Mouse (Mus musculus): Measurements from ENCODE around the gene Nthl1.

The Nthl1 gene

DNA sequence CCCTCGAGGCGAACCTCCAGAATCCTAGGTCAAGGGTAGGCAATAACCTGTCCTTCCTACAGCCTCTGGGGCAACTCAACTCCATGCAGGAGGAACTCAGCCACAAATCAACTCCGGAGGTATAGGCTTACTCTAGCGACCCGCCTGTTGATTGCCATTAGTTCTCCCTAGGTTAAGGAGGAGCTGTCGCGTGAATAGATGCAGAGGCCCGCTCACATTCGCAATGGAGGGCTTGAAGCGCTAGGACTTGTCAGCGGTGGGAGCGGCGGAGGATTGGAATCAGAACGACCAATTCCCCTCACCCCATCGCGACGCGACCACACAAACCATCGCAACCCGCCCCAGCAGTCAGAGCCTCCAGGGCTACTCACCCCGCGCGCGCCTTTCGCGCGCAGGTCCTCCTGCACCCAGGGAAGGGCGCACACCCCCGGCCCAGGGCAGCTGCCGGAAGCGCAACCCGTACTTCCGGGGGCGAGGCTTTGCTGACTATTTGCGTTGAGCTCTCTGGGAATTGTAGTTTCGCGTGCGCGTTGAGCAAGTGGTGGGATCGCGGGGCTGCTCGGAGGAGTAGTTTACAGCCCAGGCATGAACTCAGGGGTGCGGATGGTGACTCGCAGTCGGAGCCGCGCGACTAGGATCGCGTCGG, at the start of gene Nthl1, which contains the start of gene Tsc2:
TSS of gene Nthl1 (plus strand) at position 514 of the 646 bp plus-strand sequence.
TSS of gene Tsc2 (minus strand) at position 464 of the 646 bp plus-strand sequence.
- peak; percentile 88 for DNase-seq (ENCODE audit: inconsistent ontology term)

DNA sequence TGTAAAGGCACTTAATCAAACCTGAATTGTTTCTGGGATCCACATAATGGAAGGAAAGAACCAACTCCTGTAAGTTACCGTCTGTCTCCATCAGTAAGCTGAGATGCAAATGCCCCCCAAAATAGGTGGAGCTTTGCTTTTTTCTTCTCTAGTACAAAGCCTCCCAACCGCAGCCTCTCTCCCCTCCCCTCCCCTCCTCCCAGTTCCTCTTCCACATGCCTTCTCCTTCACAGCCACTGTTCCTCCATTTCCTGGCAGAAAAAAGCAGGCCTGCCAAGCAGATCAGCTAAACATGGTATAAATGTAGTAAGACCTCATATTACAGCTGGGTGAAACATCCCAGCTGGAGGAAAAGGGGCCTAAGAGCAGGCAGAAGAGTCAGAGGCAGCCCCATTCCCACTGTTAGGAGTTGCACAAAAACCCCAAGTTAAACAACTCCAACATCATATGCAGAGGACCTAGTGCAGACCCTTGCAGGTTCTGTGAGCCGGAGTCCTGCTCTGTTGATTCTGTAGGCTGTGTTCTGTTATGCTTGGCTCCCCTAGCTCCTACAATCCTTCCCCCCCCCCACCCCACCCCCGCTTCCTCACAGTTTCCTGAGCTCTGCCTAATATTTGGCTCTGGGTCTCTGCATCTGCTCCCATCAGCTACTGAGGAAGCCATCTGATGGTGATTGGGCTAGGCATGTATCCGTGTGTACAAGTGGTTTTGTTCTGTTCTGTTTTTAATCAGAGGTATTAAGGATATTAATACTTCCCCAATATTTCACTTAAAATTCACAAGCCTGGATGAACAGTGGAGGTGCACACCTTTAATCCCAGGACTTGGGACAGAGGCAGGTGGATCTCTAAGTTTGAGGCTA, 48.6 kb upstream of the Nthl1 start:
- DNase-seq (ENCODE audit: inconsistent ontology term) = peak; percentile 9

DNA sequence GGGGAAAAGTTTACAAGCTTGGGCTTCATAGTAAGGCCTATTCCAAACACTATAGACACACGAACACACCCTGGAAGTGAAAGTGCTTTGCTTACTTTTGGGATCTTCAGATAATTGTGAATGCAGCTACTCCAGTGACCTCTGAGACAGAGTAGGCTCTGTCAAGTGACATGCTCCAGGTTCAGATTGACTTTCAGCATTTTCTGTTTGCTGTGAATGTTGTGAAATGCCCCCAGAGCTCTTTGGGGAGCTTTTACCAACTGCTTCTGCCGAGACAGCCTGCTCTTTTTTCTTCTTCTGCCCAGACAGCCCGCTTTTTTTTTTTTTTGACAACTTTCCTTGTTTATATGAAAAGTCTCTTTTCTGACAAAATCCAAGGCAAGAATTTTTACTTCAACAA, 48.0 kb upstream of the Nthl1 start:
- DNase-seq (ENCODE audit: inconsistent ontology term) = no peak

DNA sequence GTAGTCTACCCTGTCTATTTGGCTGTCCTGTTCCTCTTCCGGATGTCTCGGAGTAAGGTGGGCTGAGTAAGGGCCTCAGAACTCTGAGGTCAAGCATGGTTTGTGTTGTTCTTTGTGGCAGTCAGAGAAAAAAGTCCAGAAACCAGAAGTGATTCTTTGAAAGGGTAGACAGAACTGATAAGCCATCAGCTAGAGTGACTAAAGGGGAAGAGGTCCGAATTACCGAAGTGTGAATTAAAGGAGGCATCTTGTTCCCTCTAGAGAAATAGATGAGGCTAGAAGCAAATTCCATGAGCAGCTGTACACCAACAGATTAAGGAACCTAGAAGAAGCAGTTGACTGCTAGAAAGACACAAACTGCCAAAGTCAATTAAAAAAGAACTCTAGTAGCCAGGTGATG, 45.9 kb upstream of the Nthl1 start:
- DNase-seq (ENCODE audit: inconsistent ontology term) = no peak

DNA sequence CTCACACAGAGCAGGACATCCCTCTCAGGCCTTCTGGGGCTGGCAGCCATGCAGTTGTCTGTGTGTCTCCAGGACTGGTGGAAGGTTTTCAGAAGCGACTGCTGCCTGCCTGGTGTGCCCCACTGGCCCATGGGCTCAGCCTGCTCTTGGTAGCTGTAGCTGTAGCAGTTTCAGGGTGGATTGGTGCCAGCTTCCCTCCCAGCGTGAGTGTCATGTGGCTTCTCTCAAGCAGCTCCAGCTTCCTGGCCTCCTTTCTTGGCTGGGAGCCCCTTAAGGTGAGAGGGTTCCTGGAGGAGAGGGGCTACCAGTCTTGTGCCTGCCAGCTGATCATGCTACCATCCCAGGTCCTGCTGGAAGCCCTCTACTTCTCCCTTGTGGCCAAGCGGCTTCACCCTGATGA, 41.5 kb upstream of the Nthl1 start:
- DNase-seq (ENCODE audit: inconsistent ontology term) = no peak

DNA sequence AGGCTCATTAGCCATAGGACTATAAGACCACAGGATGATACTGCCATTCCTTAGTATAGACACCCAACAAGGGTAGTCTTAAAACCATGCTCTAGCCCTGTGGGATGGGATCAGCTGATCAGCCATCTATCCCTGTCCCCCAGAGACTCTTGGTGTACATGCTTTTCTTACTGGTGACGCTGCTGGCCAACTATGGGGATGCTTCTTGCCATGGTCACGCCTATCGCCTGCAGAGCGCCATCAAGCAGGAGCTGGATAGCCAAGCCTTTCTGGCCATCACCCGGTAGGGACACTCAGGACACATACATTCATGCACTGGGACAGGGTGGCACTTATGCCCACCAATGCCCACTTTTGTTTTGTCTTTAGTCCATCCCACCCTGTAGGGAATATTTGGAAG, 40.8 kb upstream of the Nthl1 start:
- no peak for DNase-seq (ENCODE audit: inconsistent ontology term)

DNA sequence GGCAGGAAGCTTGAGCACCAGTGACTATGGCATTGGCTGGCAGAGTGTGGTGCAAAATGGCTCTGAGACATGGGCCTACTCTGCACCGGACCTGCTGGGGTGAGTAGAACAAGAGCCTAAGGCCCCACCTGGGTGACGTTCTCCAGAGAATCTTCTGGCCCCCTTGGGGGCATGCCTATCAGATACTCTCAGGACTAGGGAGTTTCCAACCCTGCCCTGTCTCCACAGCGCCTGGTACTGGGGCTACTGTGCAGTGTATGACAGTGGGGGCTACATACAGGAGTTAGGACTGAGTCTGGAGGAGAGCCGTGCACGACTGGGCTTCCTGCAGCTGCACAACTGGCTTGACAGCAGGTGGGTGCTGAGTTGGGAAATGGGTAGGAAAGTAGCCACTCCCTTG, 39.2 kb upstream of the Nthl1 start:
- no peak for DNase-seq (ENCODE audit: inconsistent ontology term)

DNA sequence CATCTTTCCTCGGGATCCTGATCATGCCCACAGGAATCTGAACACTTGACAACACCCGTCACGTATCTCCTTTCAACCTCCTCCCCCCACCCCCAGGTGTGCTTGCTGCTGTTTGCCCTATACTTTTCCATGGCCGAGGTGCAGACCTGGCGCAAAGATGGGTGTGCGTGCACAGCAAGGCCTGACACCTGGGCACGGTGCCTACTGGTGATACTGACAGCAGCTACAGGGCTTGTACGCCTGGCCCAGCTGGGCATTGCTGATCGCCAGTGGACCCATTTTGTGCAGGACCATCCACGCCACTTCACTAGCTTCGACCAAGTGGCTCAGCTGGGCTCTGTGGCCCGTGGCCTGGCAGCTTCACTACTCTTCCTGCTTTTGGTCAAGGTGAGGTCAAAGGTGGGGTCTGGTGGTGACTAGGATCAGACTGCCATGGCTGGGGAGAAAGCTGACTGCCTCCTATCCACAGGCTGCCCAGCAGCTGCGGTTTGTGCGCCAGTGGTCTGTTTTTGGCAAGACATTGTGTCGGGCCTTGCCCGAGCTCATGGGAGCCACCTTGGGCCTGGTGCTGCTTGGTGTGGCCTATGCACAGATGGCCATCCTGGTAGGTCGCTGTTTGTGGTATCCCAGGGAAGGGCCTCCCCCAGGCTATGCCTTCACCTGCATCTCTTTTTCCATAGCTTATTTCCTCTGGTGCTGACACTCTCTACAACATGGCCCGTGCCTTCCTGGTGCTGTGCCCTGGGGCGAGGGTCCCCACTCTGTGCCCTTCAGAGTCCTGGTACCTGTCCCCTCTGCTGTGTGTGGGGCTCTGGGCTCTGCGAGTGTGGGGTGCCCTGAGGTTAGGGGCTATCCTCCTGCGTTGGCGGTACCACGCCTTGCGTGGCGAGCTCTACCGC, 38.2 kb upstream of the Nthl1 start:
- no peak for DNase-seq (ENCODE audit: inconsistent ontology term)

DNA sequence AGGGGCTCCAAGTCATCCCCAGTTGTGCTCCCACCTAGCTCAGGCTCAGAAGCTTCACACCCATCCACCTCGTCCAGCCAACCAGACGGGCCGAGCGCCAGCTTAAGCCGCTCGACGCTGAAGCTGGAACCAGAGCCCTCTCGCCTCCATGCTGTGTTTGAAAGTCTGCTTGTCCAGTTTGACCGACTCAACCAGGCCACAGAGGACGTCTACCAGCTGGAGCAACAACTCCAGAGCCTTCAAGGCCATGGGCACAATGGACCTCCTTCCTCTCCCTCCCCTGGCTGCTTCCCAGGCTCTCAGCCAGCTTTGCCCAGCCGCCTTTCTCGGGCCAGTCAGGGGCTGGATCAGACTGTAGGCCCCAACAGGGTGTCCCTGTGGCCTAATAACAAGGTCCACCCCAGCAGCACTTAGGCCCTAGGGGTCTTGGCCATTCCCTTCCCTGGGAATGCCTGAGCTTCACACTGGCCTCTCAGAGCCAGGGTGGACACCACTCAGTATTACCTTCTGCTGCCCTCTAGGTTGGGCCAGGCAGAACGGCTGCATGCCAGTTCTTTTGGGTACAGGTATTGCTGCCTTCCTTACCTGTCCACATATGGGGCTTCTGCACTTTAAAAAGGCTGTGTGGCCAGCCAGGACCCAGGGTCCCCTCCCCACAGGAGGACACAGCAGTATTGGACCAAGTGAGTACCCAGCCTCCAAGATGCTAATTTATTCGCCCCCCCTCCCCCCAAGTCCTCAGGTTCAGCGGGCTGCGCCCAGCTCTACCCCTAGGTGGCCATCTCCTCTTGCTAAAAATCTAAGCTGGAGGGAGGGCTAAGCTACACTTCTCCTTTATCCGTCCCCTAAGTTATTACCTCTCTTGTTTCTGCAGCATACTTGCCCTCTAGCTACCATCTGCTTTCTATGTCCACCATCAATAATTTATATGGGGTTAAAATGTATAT, 37.1 kb upstream of the Nthl1 start:
- peak; percentile 28 for DNase-seq (ENCODE audit: inconsistent ontology term)

DNA sequence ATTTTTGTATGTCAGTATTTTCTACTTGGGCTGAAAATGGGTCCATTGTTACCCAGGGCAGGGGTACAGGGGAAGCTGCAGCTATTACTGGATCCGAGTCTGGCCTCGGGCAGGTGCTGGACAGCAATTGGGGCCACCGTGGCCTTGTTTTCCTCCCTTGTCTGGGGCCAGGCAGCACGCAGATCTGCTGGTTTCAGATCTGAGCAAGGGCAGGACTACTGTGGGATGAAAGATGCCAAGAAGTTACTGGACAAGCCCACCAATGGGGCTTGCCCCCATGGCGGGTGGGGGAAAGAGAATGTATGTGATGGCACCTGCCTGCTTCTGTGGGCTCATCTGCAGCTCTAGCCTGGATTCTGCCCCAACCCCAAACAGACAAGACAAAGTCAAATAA, 36.4 kb upstream of the Nthl1 start:
- no peak for DNase-seq (ENCODE audit: inconsistent ontology term)

DNA sequence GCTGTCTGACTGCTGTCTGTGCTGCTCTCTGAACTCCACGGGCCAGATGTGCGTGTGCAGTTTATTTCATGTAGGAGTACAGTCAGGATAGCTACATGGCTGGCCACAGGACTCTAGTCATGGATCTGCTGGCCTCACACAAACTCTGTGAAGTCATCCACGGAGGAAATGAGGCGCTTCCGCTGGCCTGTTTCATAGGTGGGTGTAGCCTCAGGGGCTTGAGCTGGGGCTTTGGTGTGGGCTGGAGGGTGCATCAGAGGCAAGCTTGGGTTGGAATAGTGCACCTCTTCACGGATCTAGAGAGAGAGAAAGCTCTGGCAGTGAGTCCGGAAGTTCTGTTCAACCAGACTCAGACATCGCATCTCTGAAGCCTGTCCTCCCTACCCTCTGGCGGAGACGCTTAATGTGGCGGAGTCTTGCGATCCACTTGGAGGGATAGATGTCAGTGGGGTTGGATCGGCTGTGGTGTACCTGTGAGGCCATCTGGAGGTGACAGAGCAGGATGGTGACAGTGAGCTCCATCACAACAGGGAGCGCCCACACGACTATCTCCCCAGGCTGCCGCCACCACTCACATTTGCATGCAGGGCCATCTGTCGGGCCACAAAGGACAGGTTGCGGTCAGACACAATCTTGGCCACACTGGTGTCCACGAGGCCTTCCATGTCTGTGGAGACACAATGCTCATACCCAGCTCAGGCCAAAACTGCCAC, 35.9 kb upstream of the Nthl1 start:
- no peak for DNase-seq (ENCODE audit: inconsistent ontology term)

DNA sequence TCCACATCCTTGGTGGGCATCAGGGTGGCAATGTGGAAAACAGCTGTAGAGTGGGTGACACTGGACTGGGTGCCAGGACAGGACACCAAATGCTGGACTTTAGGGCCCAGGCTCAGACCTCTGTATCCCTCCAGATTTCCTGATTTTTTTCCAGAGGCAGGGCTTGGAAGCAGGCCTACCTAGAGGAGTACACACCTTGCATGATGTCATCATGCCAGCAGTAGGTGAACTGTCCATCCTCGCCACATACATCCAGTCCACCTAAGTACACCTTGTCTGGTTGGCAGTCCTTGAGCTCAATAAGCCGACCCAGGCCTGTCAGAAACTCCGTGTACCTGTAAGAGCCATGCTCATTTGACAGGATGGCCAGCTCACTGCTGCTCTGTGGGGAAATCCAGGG, 34.5 kb upstream of the Nthl1 start:
- no peak for DNase-seq (ENCODE audit: inconsistent ontology term)

DNA sequence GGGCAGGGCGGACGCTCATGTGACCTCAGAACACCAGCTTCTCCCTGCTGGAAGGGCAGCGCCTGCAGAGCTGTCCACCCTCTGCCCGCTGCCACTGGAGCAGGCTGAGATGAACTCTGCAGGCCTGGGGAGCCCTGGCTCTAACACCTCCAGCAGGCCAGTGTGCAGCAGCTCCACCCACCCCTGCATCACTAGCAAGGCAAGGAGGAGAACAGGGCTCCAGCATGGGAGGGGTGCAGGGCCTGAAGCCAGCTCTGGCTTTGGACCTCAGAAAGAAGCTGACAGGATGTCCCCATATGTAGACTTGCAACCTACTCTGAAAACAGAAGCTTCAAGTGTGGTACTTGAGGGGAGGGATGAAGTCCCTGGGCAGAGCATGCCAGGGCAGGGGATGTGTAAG, 32.0 kb upstream of the Nthl1 start:
- no peak for DNase-seq (ENCODE audit: inconsistent ontology term)

DNA sequence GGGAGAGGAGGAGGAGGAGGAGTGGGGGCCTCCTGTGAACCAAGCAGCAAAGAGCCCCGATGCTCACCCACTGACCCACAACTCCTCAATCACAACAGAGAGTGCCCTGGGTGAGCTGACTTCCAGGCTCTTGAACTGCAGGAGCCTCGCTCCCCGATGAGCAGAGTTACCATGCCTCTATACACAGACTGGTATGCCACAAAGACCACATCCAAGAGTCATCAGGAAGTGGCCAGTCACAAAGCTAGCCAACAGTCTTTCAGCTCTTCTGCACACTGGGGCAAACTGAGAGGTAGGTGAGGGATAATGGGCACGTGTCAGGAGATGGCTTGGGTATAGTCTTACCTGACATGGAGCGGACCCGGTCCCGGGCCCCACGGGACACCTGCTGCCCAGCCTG, 28.5 kb upstream of the Nthl1 start:
- no peak for DNase-seq (ENCODE audit: inconsistent ontology term)

DNA sequence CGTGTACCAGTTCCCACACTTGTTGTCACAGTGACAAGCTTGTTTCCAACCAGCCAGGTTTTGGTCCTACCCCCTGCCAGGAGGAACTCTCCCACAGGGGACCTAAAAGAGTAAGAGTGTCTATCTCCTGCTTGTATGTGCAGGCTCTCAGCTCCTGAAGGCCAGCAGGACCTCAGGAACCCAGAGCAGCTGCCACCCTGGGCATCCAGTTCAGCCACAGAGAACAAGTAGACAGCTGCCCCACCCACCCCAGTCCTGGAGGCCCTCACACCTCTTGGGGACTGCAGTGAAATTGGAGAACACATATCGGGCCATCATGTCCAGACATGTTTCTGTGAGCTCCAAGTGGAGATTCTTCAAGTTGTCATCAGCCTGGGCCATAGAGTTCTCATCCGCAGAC, 27.9 kb upstream of the Nthl1 start:
- DNase-seq (ENCODE audit: inconsistent ontology term) = no peak

DNA sequence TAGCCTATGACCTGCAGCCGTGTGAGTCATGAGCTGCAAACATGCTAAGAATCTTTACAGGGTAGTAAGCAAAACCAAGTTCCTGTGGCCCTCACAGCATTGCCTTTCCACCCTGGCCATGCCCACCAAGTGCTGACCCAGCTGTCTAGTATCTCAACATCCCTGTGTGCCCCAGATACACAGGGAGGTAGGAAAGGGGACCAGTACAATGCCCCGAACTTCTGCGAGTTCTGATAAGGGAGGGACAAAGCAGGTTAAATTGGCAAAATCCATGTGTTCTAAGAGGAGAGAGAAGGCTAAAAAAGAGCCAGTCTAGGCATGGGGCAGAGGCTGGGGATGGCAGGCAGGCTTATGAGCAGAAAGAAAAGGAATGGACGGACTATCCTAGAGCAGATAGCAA, 24.1 kb upstream of the Nthl1 start:
- no peak for DNase-seq (ENCODE audit: inconsistent ontology term)

DNA sequence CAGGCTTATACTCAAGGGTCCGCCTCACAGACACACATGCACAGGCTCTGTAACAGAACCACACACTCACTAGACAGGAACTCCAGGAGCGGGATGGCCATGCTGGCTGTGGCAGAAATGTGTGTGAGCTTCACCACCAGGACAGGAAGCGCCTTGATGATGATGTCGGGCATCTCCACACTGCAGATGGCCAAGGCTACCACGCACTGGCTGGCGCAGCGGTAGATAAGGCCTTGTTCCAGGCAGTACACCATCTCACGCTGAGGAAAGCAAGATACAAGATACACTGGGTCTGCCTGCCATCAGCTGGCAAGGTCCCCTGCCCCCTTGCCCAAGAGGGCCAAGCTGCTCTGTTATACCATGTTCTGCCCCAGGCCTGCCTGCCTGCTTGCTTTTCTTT, 23.6 kb upstream of the Nthl1 start:
- DNase-seq (ENCODE audit: inconsistent ontology term) = no peak

DNA sequence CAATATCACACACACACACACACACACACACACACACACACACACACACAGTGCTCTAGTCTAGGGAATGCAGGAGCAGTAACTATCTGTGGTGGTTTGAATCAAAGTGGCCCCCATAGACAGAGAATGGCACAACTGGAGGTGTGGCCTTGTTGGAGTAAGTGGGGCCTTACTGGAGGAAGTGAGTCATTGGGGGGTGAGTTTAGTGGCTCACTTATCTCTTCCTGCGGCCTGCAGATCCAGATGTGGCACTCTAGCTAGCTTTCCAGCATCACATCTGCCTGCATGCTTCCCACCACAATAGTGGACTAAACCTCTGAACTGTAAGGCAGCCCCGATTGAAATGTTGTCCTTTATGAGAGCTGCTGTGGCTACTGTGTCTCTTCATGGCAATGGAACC, 21.8 kb upstream of the Nthl1 start:
- DNase-seq (ENCODE audit: inconsistent ontology term) = no peak

DNA sequence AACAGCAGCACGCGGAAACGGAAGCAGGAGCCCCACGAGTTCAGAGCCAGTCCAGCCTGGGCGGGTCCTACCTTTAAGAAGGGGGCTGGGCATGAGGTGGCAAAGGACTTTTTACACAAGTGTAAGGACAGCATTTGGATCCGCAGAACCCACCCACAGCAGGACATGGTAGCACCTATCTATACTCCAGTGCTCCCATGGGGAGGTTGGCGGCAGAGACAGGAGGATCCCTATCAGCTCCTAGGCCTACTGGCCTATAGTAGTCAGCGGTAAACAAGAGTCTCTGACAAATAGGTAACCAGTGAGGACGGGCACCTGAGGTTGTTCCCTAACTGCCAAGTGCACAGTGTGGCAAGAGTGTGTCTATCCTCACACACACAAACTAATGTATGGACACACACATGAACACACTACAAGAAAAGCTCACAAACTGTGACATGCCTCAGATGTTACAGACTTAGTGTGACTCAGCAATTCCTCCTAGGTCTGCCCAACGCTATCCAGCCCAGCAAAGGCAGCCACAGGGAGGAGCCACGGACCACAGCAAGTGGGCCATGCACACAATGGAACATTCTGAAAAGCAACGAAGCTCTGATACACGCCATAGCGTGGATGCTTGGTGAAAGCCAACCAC, 14.8 kb upstream of the Nthl1 start:
- DNase-seq (ENCODE audit: inconsistent ontology term) = peak; percentile 29

DNA sequence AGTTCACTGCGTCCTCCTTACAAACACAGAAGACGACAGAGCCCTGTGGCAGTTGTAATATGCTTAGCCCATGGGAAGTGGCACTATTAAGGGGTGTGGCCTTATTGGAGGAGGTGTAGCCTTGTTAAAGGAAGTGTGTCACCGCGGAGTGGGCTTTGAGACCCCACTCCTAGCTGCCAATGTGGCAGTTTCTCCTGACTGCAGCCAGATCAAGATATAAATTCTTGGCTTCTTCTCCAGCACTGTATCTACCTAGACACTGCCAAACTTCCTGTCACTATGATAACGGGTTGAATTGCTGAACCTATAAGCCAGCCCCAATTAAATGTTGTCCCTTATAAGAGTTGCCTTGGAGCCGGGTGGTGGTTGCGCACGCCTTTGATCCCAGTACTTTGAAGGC, 7.0 kb upstream of the Nthl1 start:
- DNase-seq (ENCODE audit: inconsistent ontology term) = no peak

Data from Muller cell, postnatal 12 days (primary cell).